In genomic region chr11:32268952-32269351, GRCm38 (mm10) we compare ENCODE assay signal across 20 mouse cellular contexts. TPM values are rescaled to one million over a fixed set of nuclear protein-coding genes. Genes with fewer than 3 reads are reported as not detected.
DNase-seq lines count a peak whose midpoint lies in the region; ATAC-seq lines count a peak whose summit lies in the region.
"Had no signal": no experiment of that assay in that cellular context is flagged by ENCODE, and none has a peak within 500 bp of the region (broad histone marks: within the 10 kb centered on the region; RNA-seq: fewer than 3 reads in every experiment).

No protein-coding gene starts in this region.

- no peak overlapping the region for H3K4me2 ChIP-seq in intestine, embryonic 15.5 days (replicated peaks)
- H3K4me2 ChIP-seq in intestine, embryonic 16.5 days (ENCODE audit: low read depth, low read length) = no peak overlapping the region
- peak overlapping the region; percentile 81 for H3K4me2 ChIP-seq in liver, embryonic 13.5 days
- H3K4me2 ChIP-seq in stomach, embryonic 15.5 days = no peak overlapping the region

- 0 out of 2 replicates have a peak, but pooled peaks cover 3% of the 10 kb centered on the region for H3K4me1 ChIP-seq in intestine, embryonic 15.5 days (replicated peaks)
- peaks cover 10% of the 10 kb centered on the region for H3K4me1 ChIP-seq in intestine, embryonic 16.5 days (ENCODE audit: control insufficient read depth, insufficient read depth, low read length)
- peaks cover 81% of the 10 kb centered on the region for H3K4me1 ChIP-seq in liver, embryonic 13.5 days (replicated peaks)
- H3K4me1 ChIP-seq in stomach, embryonic 15.5 days = peaks cover 10% of the 10 kb centered on the region

- DNase-seq in c-Kit-positive CD71-positive TER-119-positive erythroid progenitor cells, embryonic 14.5 days (ENCODE audit: low spot score) = peak; percentile 86
- peak; percentile 85 for DNase-seq in liver, embryonic 13.5 days
- no peak for DNase-seq in kidney, postnatal 10 days
- DNase-seq: adrenal gland, postnatal 25 days; cerebellum, postnatal 14 days; retina, postnatal 1 day; thymus, adult 2 months had no signal

- H3K36me3 ChIP-seq in intestine, embryonic 15.5 days = no peaks in the 10 kb centered on the region
- no peaks in the 10 kb centered on the region for H3K36me3 ChIP-seq in intestine, embryonic 16.5 days (ENCODE audit: control insufficient read depth, insufficient read depth, low read length)
- H3K36me3 ChIP-seq in liver, embryonic 13.5 days = 0 out of 2 replicates have a peak, but pooled peaks cover 4% of the 10 kb centered on the region
- H3K36me3 ChIP-seq in stomach, embryonic 15.5 days = no peaks in the 10 kb centered on the region
- H3K36me3 ChIP-seq: embryonic facial prominence, embryonic 10.5 days; limb, embryonic 13.5 days had no signal

- no peaks in the 10 kb centered on the region for H3K27me3 ChIP-seq in intestine, embryonic 15.5 days (replicated peaks)
- no peaks in the 10 kb centered on the region for H3K27me3 ChIP-seq in intestine, embryonic 16.5 days (replicated peaks; ENCODE audit: control insufficient read depth, insufficient read depth, low read length)
- H3K27me3 ChIP-seq in liver, embryonic 13.5 days = no peaks in the 10 kb centered on the region
- H3K27me3 ChIP-seq in stomach, embryonic 15.5 days (replicated peaks) = no peaks in the 10 kb centered on the region
- H3K27me3 ChIP-seq: limb, embryonic 13.5 days had no signal

- no peak overlapping the region for H3K4me3 ChIP-seq in intestine, embryonic 15.5 days (replicated peaks)
- H3K4me3 ChIP-seq in intestine, embryonic 16.5 days (ENCODE audit: low read length) = no peak overlapping the region
- H3K4me3 ChIP-seq in liver, embryonic 13.5 days (replicated peaks) = peak overlapping the region; percentile 84
- no peak overlapping the region for H3K4me3 ChIP-seq in stomach, embryonic 15.5 days (replicated peaks)
- H3K4me3 ChIP-seq: embryonic facial prominence, embryonic 10.5 days; limb, embryonic 13.5 days; megakaryocyte, embryonic 14.5 days had no signal

- H3K27ac ChIP-seq in intestine, embryonic 15.5 days = no peak overlapping the region
- H3K27ac ChIP-seq in intestine, embryonic 16.5 days (ENCODE audit: low read length) = no peak overlapping the region
- peak overlapping the region; percentile 97 for H3K27ac ChIP-seq in liver, embryonic 13.5 days
- H3K27ac ChIP-seq in stomach, embryonic 15.5 days = no peak overlapping the region
- H3K27ac ChIP-seq: limb, embryonic 13.5 days had no signal

- WGBS in intestine, embryonic 15.5 days = 76% methylated on average over 5 of the region's 5 CpGs
- WGBS in intestine, embryonic 16.5 days = 76% methylated on average over 5 of the region's 5 CpGs
- WGBS in liver, embryonic 13.5 days (ENCODE audit: insufficient replicate concordance) = 19% methylated on average over 5 of the region's 5 CpGs
- 78% methylated on average over 5 of the region's 5 CpGs for WGBS in stomach, embryonic 15.5 days

- no peak overlapping the region for H3K9ac ChIP-seq in intestine, embryonic 15.5 days
- no peak overlapping the region for H3K9ac ChIP-seq in intestine, embryonic 16.5 days (ENCODE audit: low read depth, low read length)
- peak overlapping the region; percentile 97 for H3K9ac ChIP-seq in liver, embryonic 13.5 days
- H3K9ac ChIP-seq in stomach, embryonic 15.5 days = no peak overlapping the region

- H3K9me3 ChIP-seq in intestine, embryonic 15.5 days = no peaks in the 10 kb centered on the region
- H3K9me3 ChIP-seq in intestine, embryonic 16.5 days (ENCODE audit: control insufficient read depth, low read length) = no peaks in the 10 kb centered on the region
- H3K9me3 ChIP-seq in liver, embryonic 13.5 days (replicated peaks) = no peaks in the 10 kb centered on the region
- no peaks in the 10 kb centered on the region for H3K9me3 ChIP-seq in stomach, embryonic 15.5 days
- H3K9me3 ChIP-seq: embryonic facial prominence, embryonic 10.5 days; limb, embryonic 13.5 days had no signal

- ATAC-seq in intestine, embryonic 15.5 days = peak; percentile 24; the same call in 1 of the 2 replicates
- no peak for ATAC-seq in intestine, embryonic 16.5 days
- ATAC-seq in liver, embryonic 13.5 days (ENCODE audit: low read depth) = peak; percentile 90
- ATAC-seq in stomach, embryonic 15.5 days (ENCODE audit: insufficient read depth, low FRiP score, low read depth) = peak; percentile 75; the same call in 1 of the 2 replicates
- no peak for ATAC-seq in granulocyte monocyte progenitor cell, adult 5-6 weeks (replicated peaks; ENCODE audit: poor library complexity, severe bottlenecking)
- ATAC-seq: inflammation-experienced regulatory T-cells, adult 6 months; lung, postnatal 0 days had no signal

RNA-seq across cellular contexts. Expression of gene Nprl3, which starts 1.4 kb away (rescaled TPM):
- polyA plus RNA-seq in intestine, embryonic 15.5 days (2015; fragmentation: Nextera tagmentation; extraction: Ambion mirVana) = 29.4 and 33.6 TPM in 2 replicates
- 28.3 and 34.6 TPM in 2 replicates for polyA plus RNA-seq in intestine, embryonic 16.5 days (2015; fragmentation: Nextera tagmentation; extraction: Ambion mirVana)
- 27.5 and 29.7 TPM in 2 replicates for polyA plus RNA-seq in liver, embryonic 13.5 days (2015; fragmentation: Nextera tagmentation; extraction: Ambion mirVana)
- polyA plus RNA-seq in stomach, embryonic 15.5 days (2015; fragmentation: Nextera tagmentation; extraction: Ambion mirVana) = 35.6 and 39.0 TPM in 2 replicates
- 25.3 and 28.6 TPM in 2 replicates for total RNA-seq in granulocyte monocyte progenitor cell, adult 5-6 weeks (2014; fragmentation: Nextera tagmentation)
- 17.7 and 18.6 TPM in 2 replicates for total RNA-seq in granulocyte monocyte progenitor cell, adult 5-6 weeks (2017)

RNA-seq across cellular contexts. Expression of gene Hba-x, which starts 7.2 kb away (rescaled TPM):
- polyA plus RNA-seq in intestine, embryonic 15.5 days (2015; fragmentation: Nextera tagmentation; extraction: Ambion mirVana) = 36.3 and 48.2 TPM in 2 replicates
- polyA plus RNA-seq in intestine, embryonic 16.5 days (2015; fragmentation: Nextera tagmentation; extraction: Ambion mirVana) = 11.6 and 16.4 TPM in 2 replicates
- 289 and 430 TPM in 2 replicates for polyA plus RNA-seq in liver, embryonic 13.5 days (2015; fragmentation: Nextera tagmentation; extraction: Ambion mirVana)
- polyA plus RNA-seq in stomach, embryonic 15.5 days (2015; fragmentation: Nextera tagmentation; extraction: Ambion mirVana) = 61.7 and 62.6 TPM in 2 replicates
- total RNA-seq in granulocyte monocyte progenitor cell, adult 5-6 weeks (2014; fragmentation: Nextera tagmentation) = not detected in 2 replicates
- total RNA-seq in granulocyte monocyte progenitor cell, adult 5-6 weeks (2017) = not detected in 2 replicates
- total RNA-seq: adrenal gland, postnatal 25 days; hematopoietic stem cell, adult 5-6 weeks; left cerebral cortex, adult 8-10 months; monocyte, adult 5-6 weeks had no signal
- polyA plus RNA-seq: gonadal fat pad, adult 2 months; inflammation-experienced regulatory T-cells, adult 6 months had no signal

RNA-seq across cellular contexts. Expression of gene Hba-a1, which starts 14.4 kb away (rescaled TPM):
- polyA plus RNA-seq in intestine, embryonic 15.5 days (2015; fragmentation: Nextera tagmentation; extraction: Ambion mirVana) = 4,064 and 4,369 TPM in 2 replicates
- polyA plus RNA-seq in intestine, embryonic 16.5 days (2015; fragmentation: Nextera tagmentation; extraction: Ambion mirVana) = 3,658 and 4,448 TPM in 2 replicates
- 56,818 and 64,288 TPM in 2 replicates for polyA plus RNA-seq in liver, embryonic 13.5 days (2015; fragmentation: Nextera tagmentation; extraction: Ambion mirVana)
- 4,810 and 9,460 TPM in 2 replicates for polyA plus RNA-seq in stomach, embryonic 15.5 days (2015; fragmentation: Nextera tagmentation; extraction: Ambion mirVana)
- 2.8 TPM in 1 of 2 replicates, not detected in the other for total RNA-seq in granulocyte monocyte progenitor cell, adult 5-6 weeks (2014; fragmentation: Nextera tagmentation)
- 0.46 and 0.52 TPM in 2 replicates for total RNA-seq in granulocyte monocyte progenitor cell, adult 5-6 weeks (2017)

RNA-seq across cellular contexts. Expression of gene Hbq1b, which starts 17.8 kb away (rescaled TPM):
- polyA plus RNA-seq in intestine, embryonic 15.5 days (2015; fragmentation: Nextera tagmentation; extraction: Ambion mirVana) = 3.0 and 3.3 TPM in 2 replicates
- polyA plus RNA-seq in intestine, embryonic 16.5 days (2015; fragmentation: Nextera tagmentation; extraction: Ambion mirVana) = 2.1 and 3.0 TPM in 2 replicates
- polyA plus RNA-seq in liver, embryonic 13.5 days (2015; fragmentation: Nextera tagmentation; extraction: Ambion mirVana) = 111 and 141 TPM in 2 replicates
- polyA plus RNA-seq in stomach, embryonic 15.5 days (2015; fragmentation: Nextera tagmentation; extraction: Ambion mirVana) = 4.5 and 8.8 TPM in 2 replicates
- total RNA-seq in granulocyte monocyte progenitor cell, adult 5-6 weeks (2014; fragmentation: Nextera tagmentation) = not detected in 2 replicates
- not detected in 2 replicates for total RNA-seq in granulocyte monocyte progenitor cell, adult 5-6 weeks (2017)
- total RNA-seq: hematopoietic stem cell, adult 5-6 weeks; monocyte, adult 5-6 weeks had no signal
- polyA plus RNA-seq: inflammation-experienced regulatory T-cells, adult 6 months had no signal

RNA-seq across cellular contexts. Expression of gene Hba-a2, which starts 27.3 kb away (rescaled TPM):
- polyA plus RNA-seq in intestine, embryonic 15.5 days (2015; fragmentation: Nextera tagmentation; extraction: Ambion mirVana) = 10,966 and 11,197 TPM in 2 replicates
- 9,012 and 11,055 TPM in 2 replicates for polyA plus RNA-seq in intestine, embryonic 16.5 days (2015; fragmentation: Nextera tagmentation; extraction: Ambion mirVana)
- 140,141 and 155,581 TPM in 2 replicates for polyA plus RNA-seq in liver, embryonic 13.5 days (2015; fragmentation: Nextera tagmentation; extraction: Ambion mirVana)
- polyA plus RNA-seq in stomach, embryonic 15.5 days (2015; fragmentation: Nextera tagmentation; extraction: Ambion mirVana) = 12,213 and 21,597 TPM in 2 replicates
- 0.73 TPM in 1 of 2 replicates, not detected in the other for total RNA-seq in granulocyte monocyte progenitor cell, adult 5-6 weeks (2014; fragmentation: Nextera tagmentation)
- total RNA-seq in granulocyte monocyte progenitor cell, adult 5-6 weeks (2017) = 6.1 and 16.0 TPM in 2 replicates

Comparison
In these comparisons a context has a peak if more than half of its experiments do, and no peak if none do; other contexts are left out.
1. ATAC-seq: peak in intestine, embryonic 15.5 days (single experiment), liver, embryonic 13.5 days (single experiment) and stomach, embryonic 15.5 days (single experiment); none in intestine, embryonic 16.5 days (single experiment) and granulocyte monocyte progenitor cell, adult 5-6 weeks (single experiment).